19 mouse cellular contexts compared by ENCODE assay signal in genomic region chr9:107484766-107485165, GRCm38 (mm10). TPM values are rescaled to one million over a fixed set of nuclear protein-coding genes. Genes with fewer than 3 reads are reported as not detected.
DNase-seq lines count a peak whose midpoint lies in the region; ATAC-seq lines count a peak whose summit lies in the region.
"Had no signal": no experiment of that assay in that cellular context is flagged by ENCODE, and none has a peak within 500 bp of the region (broad histone marks: within the 10 kb centered on the region; RNA-seq: fewer than 3 reads in every experiment).

No protein-coding gene starts in this region.

- peaks cover 74% of the 10 kb centered on the region for H3K4me1 ChIP-seq in forebrain, embryonic 13.5 days
- H3K4me1 ChIP-seq in hindbrain, embryonic 13.5 days (replicated peaks) = peaks cover 81% of the 10 kb centered on the region
- H3K4me1 ChIP-seq in neural tube, embryonic 13.5 days (replicated peaks) = peaks cover 76% of the 10 kb centered on the region
- H3K4me1 ChIP-seq: lung, embryonic 15.5 days had no signal

- peak; percentile 45 for ATAC-seq in cerebellum, adult (ENCODE audit: insufficient number of reproducible peaks, low FRiP score, low TSS enrichment)
- no peak for ATAC-seq in forebrain, embryonic 13.5 days
- no peak for ATAC-seq in hindbrain, embryonic 13.5 days (ENCODE audit: low FRiP score)
- peak; percentile 1; the same call in 1 of the 2 replicates for ATAC-seq in neural tube, embryonic 13.5 days (ENCODE audit: low read depth)
- ATAC-seq: CD4-positive, CD25-positive, alpha-beta regulatory T cell, adult 4 months; intestine, embryonic 16.5 days had no signal

- H3K9ac ChIP-seq in forebrain, embryonic 13.5 days = no peak overlapping the region
- H3K9ac ChIP-seq in hindbrain, embryonic 13.5 days = no peak overlapping the region
- H3K9ac ChIP-seq in neural tube, embryonic 13.5 days = peak overlapping the region; percentile 53
- H3K9ac ChIP-seq: heart, embryonic 12.5 days; liver, embryonic 13.5 days; lung, embryonic 15.5 days; stomach, embryonic 15.5 days had no signal

- no peak overlapping the region for H3K4me3 ChIP-seq in forebrain, embryonic 13.5 days
- H3K4me3 ChIP-seq in hindbrain, embryonic 13.5 days = no peak overlapping the region
- H3K4me3 ChIP-seq in neural tube, embryonic 13.5 days = no peak overlapping the region
- H3K4me3 ChIP-seq: embryonic facial prominence, embryonic 10.5 days; heart, embryonic 12.5 days; liver, embryonic 13.5 days; lung, embryonic 15.5 days; stomach, embryonic 15.5 days had no signal

- WGBS in forebrain, embryonic 13.5 days = 67% methylated on average over 6 of the region's 6 CpGs
- WGBS in hindbrain, embryonic 13.5 days = 74% methylated on average over 6 of the region's 6 CpGs
- WGBS in neural tube, embryonic 13.5 days = 59% methylated on average over 6 of the region's 6 CpGs

- H3K27ac ChIP-seq in forebrain, embryonic 13.5 days = peak overlapping the region; percentile 91
- peak overlapping the region; percentile 92 for H3K27ac ChIP-seq in hindbrain, embryonic 13.5 days
- H3K27ac ChIP-seq in neural tube, embryonic 13.5 days (replicated peaks) = peak overlapping the region; percentile 93
- H3K27ac ChIP-seq: embryonic facial prominence, embryonic 10.5 days; liver, embryonic 13.5 days; lung, embryonic 15.5 days; macrophage; stomach, embryonic 15.5 days had no signal

- no peaks in the 10 kb centered on the region for H3K36me3 ChIP-seq in forebrain, embryonic 13.5 days (ENCODE audit: poor library complexity, severe bottlenecking)
- no peaks in the 10 kb centered on the region for H3K36me3 ChIP-seq in hindbrain, embryonic 13.5 days
- no peaks in the 10 kb centered on the region for H3K36me3 ChIP-seq in neural tube, embryonic 13.5 days
- H3K36me3 ChIP-seq: embryonic facial prominence, embryonic 10.5 days; G1E; heart, embryonic 12.5 days; liver, embryonic 13.5 days; lung, embryonic 15.5 days; stomach, embryonic 15.5 days had no signal

- H3K27me3 ChIP-seq in forebrain, embryonic 13.5 days = 0 out of 2 replicates have a peak, but pooled peaks cover 5% of the 10 kb centered on the region
- no peaks in the 10 kb centered on the region for H3K27me3 ChIP-seq in hindbrain, embryonic 13.5 days
- H3K27me3 ChIP-seq in neural tube, embryonic 13.5 days = no peaks in the 10 kb centered on the region

- DNase-seq in cerebellum, postnatal 4 days (ENCODE audit: low spot score in 2 of 2) = no peak
- DNase-seq in gastrocnemius, postnatal 25 days = no peak
- DNase-seq in ovary, postnatal 10 days (ENCODE audit: low spot score) = no peak
- DNase-seq in urinary bladder, postnatal 14 days (ENCODE audit: low spot score) = no peak
- DNase-seq: kidney, postnatal 10 days; liver, embryonic 13.5 days; thymus, adult 2 months had no signal

- H3K4me2 ChIP-seq in forebrain, embryonic 13.5 days = peak overlapping the region; percentile 21; the same call in 1 of the 2 replicates
- H3K4me2 ChIP-seq in hindbrain, embryonic 13.5 days = no peak overlapping the region
- 0 out of 2 replicates have a peak overlapping the region, but pooled peaks have one; percentile 4 for H3K4me2 ChIP-seq in neural tube, embryonic 13.5 days
- H3K4me2 ChIP-seq: heart, embryonic 12.5 days; liver, embryonic 13.5 days; lung, embryonic 15.5 days; stomach, embryonic 15.5 days had no signal

- H3K9me3 ChIP-seq in forebrain, embryonic 13.5 days (replicated peaks) = no peaks in the 10 kb centered on the region
- H3K9me3 ChIP-seq in hindbrain, embryonic 13.5 days = no peaks in the 10 kb centered on the region
- H3K9me3 ChIP-seq in neural tube, embryonic 13.5 days = no peaks in the 10 kb centered on the region
- H3K9me3 ChIP-seq: embryonic facial prominence, embryonic 10.5 days; G1E; heart, embryonic 12.5 days; liver, embryonic 13.5 days; lung, embryonic 15.5 days; stomach, embryonic 15.5 days had no signal

RNA-seq across cellular contexts. Expression of gene Tmem115, which starts 49.0 kb away (rescaled TPM):
- 36.9 TPM in 2 replicates for polyA plus RNA-seq in forebrain, embryonic 13.5 days (2015; fragmentation: Nextera tagmentation; extraction: Ambion mirVana)
- polyA plus RNA-seq in hindbrain, embryonic 13.5 days (2015; fragmentation: Nextera tagmentation; extraction: Ambion mirVana) = 44.7 and 46.0 TPM in 2 replicates
- polyA plus RNA-seq in neural tube, embryonic 13.5 days (2015; fragmentation: Nextera tagmentation; extraction: Ambion mirVana) = 43.4 and 44.4 TPM in 2 replicates
- total RNA-seq in gastrocnemius, postnatal 25 days (2021) = 10 to 100 TPM; 14.8 to 15.2 TPM

RNA-seq across cellular contexts. Expression of gene Cyb561d2, which starts 57.2 kb away (rescaled TPM):
- polyA plus RNA-seq in forebrain, embryonic 13.5 days (2015; fragmentation: Nextera tagmentation; extraction: Ambion mirVana) = 23.2 and 25.7 TPM in 2 replicates
- polyA plus RNA-seq in hindbrain, embryonic 13.5 days (2015; fragmentation: Nextera tagmentation; extraction: Ambion mirVana) = 38.9 and 39.1 TPM in 2 replicates
- polyA plus RNA-seq in neural tube, embryonic 13.5 days (2015; fragmentation: Nextera tagmentation; extraction: Ambion mirVana) = 33.0 and 40.1 TPM in 2 replicates
- total RNA-seq in gastrocnemius, postnatal 25 days (2021) = 1 to 10 TPM; 2.0 TPM

RNA-seq across cellular contexts. Expression of gene Nprl2, which starts 57.3 kb away (rescaled TPM):
- polyA plus RNA-seq in forebrain, embryonic 13.5 days (2015; fragmentation: Nextera tagmentation; extraction: Ambion mirVana) = 59.0 and 61.9 TPM in 2 replicates
- polyA plus RNA-seq in hindbrain, embryonic 13.5 days (2015; fragmentation: Nextera tagmentation; extraction: Ambion mirVana) = 68.6 and 71.1 TPM in 2 replicates
- polyA plus RNA-seq in neural tube, embryonic 13.5 days (2015; fragmentation: Nextera tagmentation; extraction: Ambion mirVana) = 66.7 and 73.7 TPM in 2 replicates
- total RNA-seq in gastrocnemius, postnatal 25 days (2021) = 10 to 100 TPM in 1 of 2 experiments, 1 to 10 TPM in 1; 9.5 to 10.2 TPM

Comparison
In these comparisons a context has a peak if more than half of its experiments do, and no peak if none do; other contexts are left out.
1. ATAC-seq: peak in cerebellum, adult (single experiment) and neural tube, embryonic 13.5 days (single experiment); none in forebrain, embryonic 13.5 days (single experiment) and hindbrain, embryonic 13.5 days (single experiment).
2. Peak in every context shown above with its lines, with median percentiles within 50 percentile points of each other: H3K27ac ChIP-seq.